Comparison of ENCODE assay signal across 13 mouse cellular contexts in genomic region chr15:77804460-77804859, GRCm38 (mm10). TPM values are rescaled to one million over a fixed set of nuclear protein-coding genes. Genes with fewer than 3 reads are reported as not detected.
DNase-seq lines count a peak whose midpoint lies in the region; ATAC-seq and TF ChIP-seq lines count a peak whose summit lies in the region.
"Had no signal": no experiment of that assay in that cellular context is flagged by ENCODE, and none has a peak within 500 bp of the region (broad histone marks: within the 10 kb centered on the region; RNA-seq: fewer than 3 reads in every experiment).

No protein-coding gene starts in this region.

- no peak for ATAC-seq in heart, embryonic 15.5 days (replicated peaks; ENCODE audit: insufficient number of reproducible peaks, insufficient read depth, low FRiP score, low read depth)
- no peak for ATAC-seq in midbrain, embryonic 11.5 days (ENCODE audit: low FRiP score)

- H3K79me2 ChIP-seq in myocyte (ENCODE audit: control insufficient read depth, insufficient read depth): peaks cover 99% of the 10 kb centered on the region

- H3K9me3 ChIP-seq in heart, embryonic 15.5 days (replicated peaks): no peaks in the 10 kb centered on the region
- no peaks in the 10 kb centered on the region for H3K9me3 ChIP-seq in midbrain, embryonic 10.5 days (replicated peaks)
- no peaks in the 10 kb centered on the region for H3K9me3 ChIP-seq in midbrain, embryonic 11.5 days (ENCODE audit: control insufficient read depth, low read length)

- H3K4me1 ChIP-seq in heart, embryonic 15.5 days (replicated peaks): peaks cover 90% of the 10 kb centered on the region
- peaks cover 10% of the 10 kb centered on the region for H3K4me1 ChIP-seq in midbrain, embryonic 10.5 days
- H3K4me1 ChIP-seq in midbrain, embryonic 11.5 days (ENCODE audit: control insufficient read depth, insufficient read depth, low read length): no peaks in the 10 kb centered on the region

- H3K27me3 ChIP-seq in heart, embryonic 15.5 days: no peaks in the 10 kb centered on the region
- H3K27me3 ChIP-seq in midbrain, embryonic 10.5 days (ENCODE audit: low read depth, poor library complexity, severe bottlenecking): no peaks in the 10 kb centered on the region
- no peaks in the 10 kb centered on the region for H3K27me3 ChIP-seq in midbrain, embryonic 11.5 days (ENCODE audit: control insufficient read depth, insufficient read depth, low read length)
- no peaks in the 10 kb centered on the region for H3K27me3 ChIP-seq in myocyte (ENCODE audit: control insufficient read depth, insufficient read depth, insufficient read length)

- H3K4me2 ChIP-seq in heart, embryonic 15.5 days: no peak overlapping the region
- H3K4me2 ChIP-seq in midbrain, embryonic 11.5 days: no peak overlapping the region
- H3K4me2 ChIP-seq in myocyte (ENCODE audit: low read depth): peak overlapping the region; percentile 65

- no peak overlapping the region for H3K4me3 ChIP-seq in heart, embryonic 15.5 days
- no peak overlapping the region for H3K4me3 ChIP-seq in midbrain, embryonic 10.5 days
- no peak overlapping the region for H3K4me3 ChIP-seq in midbrain, embryonic 11.5 days (ENCODE audit: low read depth, low read length)
- no peak overlapping the region for H3K4me3 ChIP-seq in myocyte

- H3ac ChIP-seq in myocyte (ENCODE audit: control insufficient read depth, insufficient read length): no peak overlapping the region

- no peak for DNase-seq in heart, adult 8-10 months (ENCODE audit: low spot score)
- DNase-seq in midbrain, embryonic 10.5 days (ENCODE audit: low spot score): no peak
- no peak for DNase-seq in midbrain, embryonic 11.5 days (ENCODE audit: low spot score, missing footprints)
- peak; percentile 80 for DNase-seq in cerebellum, adult 9-11 months
- DNase-seq in embryo, embryonic 9.5 days (ENCODE audit: extremely low spot score): no peak
- no peak for DNase-seq in gastrocnemius, postnatal 4 days (ENCODE audit: low spot score in 2 of 2)
- DNase-seq: kidney, adult 9 months; midbrain, embryonic 14.5 days; right cerebral cortex, postnatal 4 days had no signal

- H3K36me3 ChIP-seq in heart, embryonic 15.5 days: peaks cover 30% of the 10 kb centered on the region
- H3K36me3 ChIP-seq in midbrain, embryonic 10.5 days: peaks cover 69% of the 10 kb centered on the region
- H3K36me3 ChIP-seq in midbrain, embryonic 11.5 days (ENCODE audit: control insufficient read depth, insufficient read depth, low read length): no peaks in the 10 kb centered on the region
- H3K36me3 ChIP-seq in myocyte (ENCODE audit: control insufficient read depth, insufficient read depth): peaks cover 71% of the 10 kb centered on the region

- WGBS in heart, embryonic 15.5 days: 73% methylated on average over 6 of the region's 6 CpGs
- WGBS in midbrain, embryonic 10.5 days: 92% methylated on average over 6 of the region's 6 CpGs
- WGBS in midbrain, embryonic 11.5 days: 88% methylated on average over 6 of the region's 6 CpGs

- peak overlapping the region; percentile 23; the same call in 1 of the 2 replicates for H3K9ac ChIP-seq in heart, embryonic 15.5 days
- no peak overlapping the region for H3K9ac ChIP-seq in midbrain, embryonic 11.5 days (ENCODE audit: low read length)
- H3K9ac ChIP-seq: liver, embryonic 14.5 days had no signal

- no peak for TF ChIP-seq POLR2A in myocyte (IDR thresholded peaks at IDR 0.05; ENCODE audit: insufficient read length, low read depth)

- H3K27ac ChIP-seq in heart, embryonic 15.5 days: peak overlapping the region; percentile 99
- 0 out of 2 replicates have a peak overlapping the region, but pooled peaks have one; percentile 28 for H3K27ac ChIP-seq in midbrain, embryonic 10.5 days (replicated peaks)
- H3K27ac ChIP-seq in midbrain, embryonic 11.5 days (ENCODE audit: low read depth, low read length): no peak overlapping the region
- H3K27ac ChIP-seq: liver, embryonic 14.5 days had no signal

TF ChIP-seq in myocyte, 11 proteins besides CTCF, POLR2A, EP300 and RAD21:
- no peak for TF ChIP-seq USF1 (IDR thresholded peaks at IDR 0.05; ENCODE audit: low read depth)
- TF ChIP-seq E2F4 (IDR thresholded peaks at IDR 0.05; ENCODE audit: insufficient read depth): no peak
- TF ChIP-seq TCF12 (IDR thresholded peaks at IDR 0.05; ENCODE audit: insufficient read depth, poor library complexity, severe bottlenecking): no peak
- no peak for TF ChIP-seq MAX (IDR thresholded peaks at IDR 0.05; ENCODE audit: low read depth)

RNA-seq across cellular contexts. Expression of gene Myh9, which starts 37.5 kb away (rescaled TPM):
- polyA plus RNA-seq in heart, embryonic 15.5 days (2015; fragmentation: Nextera tagmentation; extraction: Ambion mirVana): 25.2 and 33.7 TPM in 2 replicates
- total RNA-seq in heart, adult 8-10 months (2022): 100 to 1,000 TPM in 1 of 4 experiments, 10 to 100 TPM in 3; 72.5 to 127 (median 97.2) TPM
- polyA plus RNA-seq in midbrain, embryonic 10.5 days (2016; fragmentation: Nextera tagmentation; extraction: Ambion mirVana): 29.0 and 29.4 TPM in 2 replicates
- 16.4 and 19.6 TPM in 2 replicates for polyA plus RNA-seq in midbrain, embryonic 11.5 days (2014; fragmentation: Nextera tagmentation; extraction: Ambion mirVana)
- polyA plus RNA-seq in myocyte (2012; fragmentation: generic; extraction: Trizol): 466 TPM
- total RNA-seq in gastrocnemius, postnatal 4 days (2021): 100 to 1,000 TPM; 171 to 187 TPM

RNA-seq across cellular contexts. Expression of gene Apol8, which starts 47.7 kb away (rescaled TPM):
- 0.24 TPM in 1 of 2 replicates, not detected in the other for polyA plus RNA-seq in heart, embryonic 15.5 days (2015; fragmentation: Nextera tagmentation; extraction: Ambion mirVana)
- total RNA-seq in heart, adult 8-10 months (2022): not detected
- 0.07 and 0.12 TPM in 2 replicates for polyA plus RNA-seq in midbrain, embryonic 10.5 days (2016; fragmentation: Nextera tagmentation; extraction: Ambion mirVana)
- 0.11 and 0.34 TPM in 2 replicates for polyA plus RNA-seq in midbrain, embryonic 11.5 days (2014; fragmentation: Nextera tagmentation; extraction: Ambion mirVana)
- polyA plus RNA-seq in myocyte (2012; fragmentation: generic; extraction: Trizol): 0.38 TPM
- total RNA-seq in gastrocnemius, postnatal 4 days (2021): under 1 TPM in 1 of 2 experiments, not detected in 1; 0.21 TPM
- total RNA-seq: granulocyte monocyte progenitor cell, adult 5-6 weeks had no signal

Comparison
In these comparisons a context has a peak if more than half of its experiments do, and no peak if none do; other contexts are left out.
1. RNA of gene Myh9, which starts 37.5 kb away (polyA plus RNA-seq): 466 TPM in myocyte (single experiment); 29.0 to 29.4 TPM in midbrain, embryonic 10.5 days, 25.2 to 33.7 TPM in heart, embryonic 15.5 days and 16.4 to 19.6 TPM in midbrain, embryonic 11.5 days; every median in the first group is over 10 times any median in the second.